ENCODE assay signal across 27 mouse cellular contexts in the genomic region with DNA sequence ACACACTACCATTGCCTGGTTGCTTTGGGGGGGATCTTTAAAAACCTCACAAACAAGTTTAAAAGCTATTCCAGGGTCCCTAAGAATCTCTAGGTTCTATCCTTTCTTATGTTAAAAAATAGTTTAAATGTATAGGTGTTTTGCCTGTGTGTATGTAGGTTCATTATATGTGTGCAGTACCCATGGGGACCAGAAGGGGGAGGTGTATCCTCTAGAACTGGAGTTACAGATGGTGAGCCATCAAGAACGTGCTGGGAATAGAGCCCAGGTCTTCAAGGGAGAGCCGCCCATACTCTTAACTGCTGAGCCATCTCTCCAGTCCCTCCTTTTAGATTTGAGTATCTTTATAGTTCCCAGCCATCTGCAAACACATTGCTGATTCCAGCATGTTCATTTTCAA. TPM values are rescaled to one million over a fixed set of nuclear protein-coding genes. Genes with fewer than 3 reads are reported as not detected.
DNase-seq lines count a peak whose midpoint lies in the region; TF ChIP-seq lines count a peak whose summit lies in the region.
"Had no signal": no experiment of that assay in that cellular context is flagged by ENCODE, and none has a peak within 500 bp of the region (broad histone marks: within the 10 kb centered on the region; RNA-seq: fewer than 3 reads in every experiment).

No protein-coding gene starts in this region.

- no peak overlapping the region for H3K27ac ChIP-seq in left cerebral cortex, adult 2 months
- H3K27ac ChIP-seq in ES-Bruce4 (ENCODE audit: insufficient read depth, low read length): no peak overlapping the region
- H3K27ac ChIP-seq in forebrain, embryonic 10.5 days: no peak overlapping the region
- H3K27ac ChIP-seq: embryonic facial prominence, embryonic 12.5 days; forebrain, embryonic 13.5 days; hindbrain, embryonic 14.5 days; intestine, embryonic 15.5 days; limb, embryonic 13.5 days; liver, embryonic 15.5 days; midbrain, embryonic 10.5 days had no signal

- H3K36me3 ChIP-seq in E14TG2a.4 (ENCODE audit: insufficient read depth, low read length) (no peaks in the 10 kb centered on the region), ES-Bruce4 (ENCODE audit: control insufficient read depth, insufficient read depth, low read length, poor library complexity, severe bottlenecking) (no peaks in the 10 kb centered on the region)
- H3K36me3 ChIP-seq in forebrain, embryonic 10.5 days (replicated peaks): no peaks in the 10 kb centered on the region
- H3K36me3 ChIP-seq: embryonic facial prominence, embryonic 12.5 days; intestine, embryonic 15.5 days; limb, embryonic 13.5 days; liver, embryonic 15.5 days; midbrain, embryonic 10.5 days had no signal

- H3K9me3 ChIP-seq in E14TG2a.4 (ENCODE audit: low read length) (no peaks in the 10 kb centered on the region), ES-Bruce4 (replicated peaks; ENCODE audit: control insufficient read depth, insufficient read depth, low read length, poor library complexity, severe bottlenecking) (no peaks in the 10 kb centered on the region)
- no peaks in the 10 kb centered on the region for H3K9me3 ChIP-seq in forebrain, embryonic 10.5 days
- H3K9me3 ChIP-seq: embryonic facial prominence, embryonic 12.5 days; intestine, embryonic 15.5 days; limb, embryonic 13.5 days; liver, embryonic 15.5 days had no signal

- no peak overlapping the region for H3K4me3 ChIP-seq in left cerebral cortex, adult 2 months
- H3K4me3 ChIP-seq in E14TG2a.4 (replicated peaks; ENCODE audit: low read length): no peak overlapping the region
- no peak overlapping the region for H3K4me3 ChIP-seq in ES-Bruce4 (ENCODE audit: low read depth, low read length)
- H3K4me3 ChIP-seq in forebrain, embryonic 10.5 days: no peak overlapping the region
- H3K4me3 ChIP-seq: embryonic facial prominence, embryonic 12.5 days; forebrain, embryonic 13.5 days; intestine, embryonic 15.5 days; limb, embryonic 13.5 days; liver, embryonic 15.5 days; midbrain, embryonic 10.5 days had no signal

- 93% methylated on average over 2 of the region's 2 CpGs for WGBS in forebrain, embryonic 10.5 days

- TF ChIP-seq EP300 in ES-Bruce4 (IDR thresholded peaks at IDR 0.05; ENCODE audit: insufficient read depth, low read depth, low read length): no peak

- no peak for TF ChIP-seq POLR2A in ES-Bruce4 (IDR thresholded peaks at IDR 0.05; ENCODE audit: insufficient read depth, low read length)

- peaks cover 8% of the 10 kb centered on the region for H3K27me3 ChIP-seq in E14TG2a.4 (ENCODE audit: insufficient read depth, low read length)
- no peaks in the 10 kb centered on the region for H3K27me3 ChIP-seq in ES-Bruce4 (ENCODE audit: control insufficient read depth, insufficient read depth, low read length, poor library complexity, severe bottlenecking)
- peaks cover 47% of the 10 kb centered on the region for H3K27me3 ChIP-seq in forebrain, embryonic 10.5 days (ENCODE audit: poor library complexity, severe bottlenecking)
- H3K27me3 ChIP-seq: liver, embryonic 15.5 days had no signal

- no peak overlapping the region for H3K9ac ChIP-seq in ES-Bruce4 (ENCODE audit: low read depth, poor library complexity, severe bottlenecking)
- H3K9ac ChIP-seq: embryonic facial prominence, embryonic 12.5 days; forebrain, embryonic 13.5 days; hindbrain, embryonic 14.5 days; intestine, embryonic 15.5 days; limb, embryonic 13.5 days; liver, embryonic 15.5 days had no signal

- peak; percentile 25 for TF ChIP-seq CTCF in left cerebral cortex, adult 2 months (IDR thresholded peaks at IDR 0.05)
- TF ChIP-seq CTCF in E14TG2a.4 (conservative IDR thresholded peaks at IDR 0.05; ENCODE audit: low read length): peak; percentile 71
- peak; percentile 4 for TF ChIP-seq CTCF in ES-Bruce4 (IDR thresholded peaks at IDR 0.05; ENCODE audit: low read depth, low read length)

- no peak for DNase-seq in left cerebral cortex, adult 2 months (ENCODE audit: extremely low spot score in 1 of 2, low spot score in 2 of 2)
- DNase-seq in left cerebral cortex, postnatal 36 days (ENCODE audit: low spot score in 2 of 2): no peak
- DNase-seq in induced T-regulatory cell, adult 2 months (ENCODE audit: low read depth): peak; percentile 26
- no peak for DNase-seq in forebrain, embryonic 10.5 days (ENCODE audit: extremely low spot score, low spot score)
- no peak for DNase-seq in adrenal gland, postnatal 4 days (ENCODE audit: low spot score in 2 of 2)
- DNase-seq: adrenal gland, adult 2 months; cerebellum, adult 2 months; cerebellum, postnatal 25 days; heart, adult 11 months; kidney, adult 8-10 months; kidney, postnatal 10 days; layer of hippocampus, postnatal 36 days; right cerebral cortex, postnatal 14 days; spleen, adult 18-20 months; thymus, postnatal 25 days had no signal

- intact Hi-C loops in left cerebral cortex, adult 2 months (cut with DNase I): no loop called here
- intact Hi-C loops in left cerebral cortex, postnatal 36 days (cut with DNase I): no loop called here

- peaks cover 49% of the 10 kb centered on the region for H3K4me1 ChIP-seq in E14TG2a.4 (replicated peaks; ENCODE audit: low read depth, low read length)
- H3K4me1 ChIP-seq in ES-Bruce4 (ENCODE audit: control insufficient read depth, insufficient read depth, low read length): no peaks in the 10 kb centered on the region
- peaks cover 42% of the 10 kb centered on the region for H3K4me1 ChIP-seq in forebrain, embryonic 10.5 days
- H3K4me1 ChIP-seq: intestine, embryonic 15.5 days; liver, embryonic 15.5 days had no signal

RNA-seq across cellular contexts. Expression of a gene that starts 13.5 kb away (rescaled TPM):
- total RNA-seq in left cerebral cortex, adult 2 months (2021): 100 to 1,000 TPM; 135 to 141 TPM
- total RNA-seq in left cerebral cortex, postnatal 36 days (2021): 100 to 1,000 TPM; 140 to 144 TPM
- 0.15 and 0.20 TPM in 2 replicates for polyA plus RNA-seq in ES-Bruce4 (2011; ENCODE audit: insufficient read depth, insufficient read length, low read depth, missing spikeins)
- polyA plus RNA-seq in forebrain, embryonic 10.5 days (2016; fragmentation: Nextera tagmentation; extraction: Ambion mirVana): 0.20 and 0.27 TPM in 2 replicates
- 1 to 10 TPM; 1.8 to 2.2 TPM for total RNA-seq in adrenal gland, postnatal 4 days (2021)
- total RNA-seq: heart, postnatal 25 days had no signal
- polyA plus RNA-seq: heart, embryonic 14.5 days; liver, embryonic 15.5 days; lung, postnatal 0 days had no signal

Comparison
In these comparisons a context has a peak if more than half of its experiments do, and no peak if none do; other contexts are left out.
1. CTCF ChIP-seq: peak in every context shown above with its lines; median percentile 71 in E14TG2a.4; 25 in left cerebral cortex, adult 2 months; 4 in ES-Bruce4.
2. RNA of a gene that starts 13.5 kb away (total RNA-seq): 140 to 144 TPM in left cerebral cortex, postnatal 36 days and 135 to 141 TPM in left cerebral cortex, adult 2 months; 1.8 to 2.2 TPM in adrenal gland, postnatal 4 days; every median in the first group is over 10 times any median in the second.